Mouse (Mus musculus) testis, adult 2 months (tissue): ENCODE measurements around the gene Zfp651.

Experiments
- CTCF ChIP-seq: fragments of 200-500 bp; IDR thresholded peaks from 2 replicates; pipeline ENCODE4 v1.5.1; 2012; ENCODE audit warnings: low read depth, mild to moderate bottlenecking, inconsistent platforms, low read length, moderate library complexity; ENCODE audit not compliant: control insufficient read depth, insufficient read depth, insufficient replicate concordance
- POLR2A ChIP-seq: fragments of 200-500 bp; IDR thresholded peaks from 2 replicates; pipeline ENCODE4 v1.6.1; 2012; ENCODE audit warnings: low read depth, mild to moderate bottlenecking, inconsistent platforms, low read length, moderate library complexity; ENCODE audit not compliant: control insufficient read depth

GRCm38 (mm10) chr9:121778066-121778624 lies 19.0 kb downstream of the Zfp651 start:
- TF ChIP-seq POLR2A (no peak), CTCF (no peak)
